Mouse (Mus musculus) ES-Bruce4 (cell line): ENCODE results near the gene Mettl21a.
A peak's percentile ranks its signal among the peaks of the same experiment; 100 is the strongest.

Experiments
- CTCF ChIP-seq: IDR thresholded peaks from one replicate; pipeline ENCODE4 v1.8.1; 2011; ENCODE audit warnings: low read depth, low read length
- POLR2A ChIP-seq: IDR thresholded peaks from one replicate; pipeline ENCODE4 v1.8.1; 2011; ENCODE audit warnings: low read length; ENCODE audit not compliant: insufficient read depth

GRCm38 (mm10) chr1:64617715-64617984 is 608 bp upstream of the Mettl21a start:
- TF ChIP-seq CTCF, result peak; percentile 76
- TF ChIP-seq POLR2A, result no peak
